Mouse (Mus musculus): Measurements from ENCODE around the gene Neurl1a. TPM values are rescaled to one million over a fixed set of nuclear protein-coding genes. Genes with fewer than 3 reads are reported as not detected.
A peak's percentile ranks its signal among the peaks of the same experiment; 100 is the strongest.

Gene Neurl1a
- polyA plus RNA-seq, 1 experiment from 2014 or later: 4.0 TPM

DNA sequence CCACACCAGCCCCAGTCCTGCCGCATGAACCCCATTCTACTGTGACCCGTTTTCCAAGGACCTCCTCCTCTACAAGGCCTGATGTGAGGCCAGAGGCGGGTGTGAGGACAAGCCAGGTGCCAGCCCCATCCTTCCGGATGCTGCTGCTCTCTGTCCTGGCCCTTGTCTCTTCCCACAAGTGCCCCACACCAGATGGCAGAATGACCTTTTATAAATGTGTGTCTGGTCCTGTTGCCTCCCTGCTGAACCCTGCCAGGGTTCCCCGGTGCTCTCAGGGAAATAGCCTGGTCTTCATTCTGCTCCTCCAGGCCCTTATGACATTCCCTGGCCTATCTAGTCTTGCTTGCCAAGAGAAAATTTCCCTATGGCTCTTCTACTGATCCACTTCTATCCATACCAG is 47.2 kb downstream of the Neurl1a start:
- 77% methylated on average over 5 of the region's 5 CpGs for WGBS

DNA sequence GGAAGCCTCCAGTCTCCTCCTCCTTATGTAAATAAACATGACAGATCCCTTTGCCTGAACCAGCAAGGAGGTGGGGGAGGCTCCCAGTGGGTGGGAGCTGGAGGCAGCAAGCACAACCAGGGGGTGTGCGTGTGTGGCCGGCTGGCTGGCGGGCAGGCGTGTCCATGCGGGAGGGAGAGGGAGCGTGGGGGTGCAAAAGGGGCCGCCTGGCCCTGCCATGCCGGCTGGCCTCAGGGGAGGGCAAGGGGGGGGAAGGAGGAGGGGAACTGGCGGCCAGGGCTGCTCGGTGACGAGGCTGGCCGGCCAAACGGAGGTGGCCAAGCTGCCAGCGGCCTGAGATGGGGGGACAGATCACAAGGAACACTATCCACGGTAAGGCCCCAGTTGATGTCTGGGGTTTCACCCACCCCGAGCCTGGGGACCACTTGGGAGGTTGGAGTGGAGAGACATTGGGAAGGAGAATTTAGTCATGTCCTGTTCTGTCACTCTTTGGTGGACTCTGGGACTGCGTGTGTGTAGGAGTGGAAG is 50.2 kb downstream of the Neurl1a start:
- H3K9ac ChIP-seq (ENCODE audit: low read length): peak overlapping the region; percentile 47
- H3K36me3 ChIP-seq (ENCODE audit: control insufficient read depth, insufficient read depth, low read length): no peaks in the 10 kb centered on the region
- H3K27ac ChIP-seq (ENCODE audit: low read length): peak overlapping the region; percentile 33
- peak; percentile 92 for ATAC-seq (ENCODE audit: low read depth)
- WGBS: 3% methylated on average over 17 of the region's 17 CpGs
- no peaks in the 10 kb centered on the region for H3K9me3 ChIP-seq (ENCODE audit: control insufficient read depth, low read length)
- peaks cover 16% of the 10 kb centered on the region for H3K4me1 ChIP-seq (replicated peaks; ENCODE audit: control insufficient read depth, insufficient read depth, low read length)
- no peaks in the 10 kb centered on the region for H3K27me3 ChIP-seq (ENCODE audit: control insufficient read depth, insufficient read depth, low read depth, low read length)
- peak overlapping the region; percentile 39 for H3K4me3 ChIP-seq (ENCODE audit: low read length)
- peak overlapping the region; percentile 65 for H3K4me2 ChIP-seq (ENCODE audit: low read depth, low read length)

More for the DNA sequence above, 47.2 kb downstream of the Neurl1a start:
- no peaks in the 10 kb centered on the region for H3K9me3 ChIP-seq (ENCODE audit: control insufficient read depth, low read length)
- no peak overlapping the region for H3K4me2 ChIP-seq (ENCODE audit: low read depth, low read length)
- H3K4me1 ChIP-seq (replicated peaks; ENCODE audit: control insufficient read depth, insufficient read depth, low read length): peaks cover 16% of the 10 kb centered on the region
- H3K36me3 ChIP-seq (ENCODE audit: control insufficient read depth, insufficient read depth, low read length): no peaks in the 10 kb centered on the region
- H3K9ac ChIP-seq (ENCODE audit: low read length): no peak overlapping the region
- no peak overlapping the region for H3K27ac ChIP-seq (ENCODE audit: low read length)
- H3K27me3 ChIP-seq (ENCODE audit: control insufficient read depth, insufficient read depth, low read depth, low read length): no peaks in the 10 kb centered on the region
- ATAC-seq (ENCODE audit: low read depth): no peak
- H3K4me3 ChIP-seq (ENCODE audit: low read length): no peak overlapping the region

DNA sequence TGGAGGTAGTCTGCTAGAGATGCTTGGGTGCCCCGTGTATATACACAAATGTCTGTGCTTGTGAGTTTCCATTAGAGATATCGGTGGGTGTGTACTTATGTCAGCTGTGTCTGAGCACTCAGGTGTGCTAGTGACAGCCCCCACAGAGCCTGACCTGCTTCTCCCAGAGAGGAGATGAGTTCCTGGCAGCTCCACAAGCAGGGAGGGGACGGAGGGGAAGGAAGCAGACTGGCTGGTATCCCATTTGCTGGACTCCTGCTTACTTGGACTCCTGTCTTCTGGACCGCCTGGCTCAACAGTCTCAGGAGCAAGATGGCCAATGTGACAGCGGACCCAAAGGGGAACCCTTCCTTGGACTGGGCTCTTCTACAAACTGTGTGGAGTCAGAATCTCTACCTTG is 50.8 kb downstream of the Neurl1a start:
- H3K36me3 ChIP-seq (ENCODE audit: control insufficient read depth, insufficient read depth, low read length): no peaks in the 10 kb centered on the region
- peak overlapping the region; percentile 39; the same call in 1 of the 2 replicates for H3K4me3 ChIP-seq (ENCODE audit: low read length)
- 54% methylated on average over 5 of the region's 5 CpGs for WGBS
- no peak for ATAC-seq (ENCODE audit: low read depth)
- H3K27ac ChIP-seq (ENCODE audit: low read length): peak overlapping the region; percentile 33; the same call in 1 of the 2 replicates
- H3K27me3 ChIP-seq (ENCODE audit: control insufficient read depth, insufficient read depth, low read depth, low read length): no peaks in the 10 kb centered on the region
- peak overlapping the region; percentile 65 for H3K4me2 ChIP-seq (ENCODE audit: low read depth, low read length)
- H3K9me3 ChIP-seq (ENCODE audit: control insufficient read depth, low read length): no peaks in the 10 kb centered on the region
- H3K9ac ChIP-seq (ENCODE audit: low read length): no peak overlapping the region
- peaks cover 16% of the 10 kb centered on the region for H3K4me1 ChIP-seq (replicated peaks; ENCODE audit: control insufficient read depth, insufficient read depth, low read length)

DNA sequence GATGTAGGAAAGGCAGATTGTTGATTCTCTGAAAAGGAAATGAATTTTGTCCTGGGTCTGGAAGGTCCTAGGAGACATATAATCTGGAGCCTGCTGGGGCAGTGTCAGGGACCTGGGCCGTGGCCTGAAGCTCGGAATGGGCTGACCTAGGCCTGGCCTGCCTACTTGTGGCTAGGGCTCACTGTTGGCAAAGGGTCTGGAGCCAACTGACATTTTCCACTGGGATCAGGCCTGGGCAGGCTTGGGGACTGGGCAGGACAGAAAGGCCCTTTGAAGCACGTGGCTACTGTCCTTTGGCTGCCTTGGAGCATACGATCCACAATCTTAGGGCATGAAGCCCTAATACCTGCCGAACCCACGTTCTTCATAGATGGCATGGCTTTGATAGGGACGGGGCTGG is 51.5 kb downstream of the Neurl1a start:
- no peak overlapping the region for H3K4me3 ChIP-seq (ENCODE audit: low read length)
- H3K36me3 ChIP-seq (ENCODE audit: control insufficient read depth, insufficient read depth, low read length): no peaks in the 10 kb centered on the region
- no peak overlapping the region for H3K9ac ChIP-seq (ENCODE audit: low read length)
- 86% methylated on average over 7 of the region's 7 CpGs for WGBS
- peaks cover 16% of the 10 kb centered on the region for H3K4me1 ChIP-seq (replicated peaks; ENCODE audit: control insufficient read depth, insufficient read depth, low read length)
- H3K9me3 ChIP-seq (ENCODE audit: control insufficient read depth, low read length): no peaks in the 10 kb centered on the region
- no peak overlapping the region for H3K27ac ChIP-seq (ENCODE audit: low read length)
- no peaks in the 10 kb centered on the region for H3K27me3 ChIP-seq (ENCODE audit: control insufficient read depth, insufficient read depth, low read depth, low read length)
- H3K4me2 ChIP-seq (ENCODE audit: low read depth, low read length): no peak overlapping the region
- ATAC-seq (ENCODE audit: low read depth): no peak

DNA sequence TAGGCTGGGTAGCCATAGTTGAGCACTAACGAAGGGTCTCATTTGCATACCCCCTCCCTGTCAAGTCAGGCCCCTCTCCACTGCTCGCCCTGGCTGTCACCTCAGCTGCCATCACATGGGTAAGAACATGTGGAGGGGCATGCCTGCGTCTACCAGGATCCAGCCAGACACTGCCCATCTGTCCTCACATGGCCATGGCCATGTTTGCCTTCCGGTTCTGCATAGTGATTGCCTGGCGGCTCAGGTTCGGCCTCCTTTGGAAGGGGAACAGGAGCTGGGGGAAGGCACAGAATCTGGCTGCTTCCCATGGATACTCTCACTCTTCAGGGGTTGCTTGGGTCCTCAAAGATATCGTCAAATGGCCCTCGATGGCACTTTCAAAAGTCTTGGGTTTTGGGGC is 52.1 kb downstream of the Neurl1a start:
- H3K27ac ChIP-seq (ENCODE audit: low read length): no peak overlapping the region
- H3K9me3 ChIP-seq (ENCODE audit: control insufficient read depth, low read length): no peaks in the 10 kb centered on the region
- H3K36me3 ChIP-seq (ENCODE audit: control insufficient read depth, insufficient read depth, low read length): no peaks in the 10 kb centered on the region
- H3K4me3 ChIP-seq (ENCODE audit: low read length): no peak overlapping the region
- no peak for ATAC-seq (ENCODE audit: low read depth)
- no peaks in the 10 kb centered on the region for H3K27me3 ChIP-seq (ENCODE audit: control insufficient read depth, insufficient read depth, low read depth, low read length)
- H3K9ac ChIP-seq (ENCODE audit: low read length): no peak overlapping the region
- no peak overlapping the region for H3K4me2 ChIP-seq (ENCODE audit: low read depth, low read length)
- WGBS: 81% methylated on average over 8 of the region's 8 CpGs
- peaks cover 16% of the 10 kb centered on the region for H3K4me1 ChIP-seq (replicated peaks; ENCODE audit: control insufficient read depth, insufficient read depth, low read length)

DNA sequence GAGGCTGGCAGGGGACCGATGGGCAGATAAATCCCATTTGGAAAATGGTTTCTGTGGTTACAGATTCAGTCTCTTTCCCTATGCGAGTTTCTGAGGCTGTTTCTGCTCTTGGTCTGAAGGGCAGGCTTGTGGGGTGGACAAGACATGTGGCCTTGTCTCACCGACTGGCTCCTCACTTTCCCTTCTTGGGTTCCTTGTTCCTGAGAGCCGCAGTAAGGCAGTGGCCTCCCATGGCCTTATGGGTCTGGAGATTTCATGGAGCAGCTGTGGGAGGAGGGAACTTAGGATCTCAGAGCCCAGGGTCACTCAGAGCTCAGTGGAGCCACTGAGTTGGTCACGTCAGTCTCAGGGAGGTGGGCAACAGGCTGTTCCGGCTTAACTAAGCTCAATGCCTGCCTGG is 52.8 kb downstream of the Neurl1a start:
- H3K9ac ChIP-seq (ENCODE audit: low read length): no peak overlapping the region
- no peaks in the 10 kb centered on the region for H3K27me3 ChIP-seq (ENCODE audit: control insufficient read depth, insufficient read depth, low read depth, low read length)
- H3K9me3 ChIP-seq (ENCODE audit: control insufficient read depth, low read length): no peaks in the 10 kb centered on the region
- 85% methylated on average over 6 of the region's 6 CpGs for WGBS
- no peak for ATAC-seq (ENCODE audit: low read depth)
- H3K4me2 ChIP-seq (ENCODE audit: low read depth, low read length): no peak overlapping the region
- H3K4me3 ChIP-seq (ENCODE audit: low read length): no peak overlapping the region
- H3K4me1 ChIP-seq (replicated peaks; ENCODE audit: control insufficient read depth, insufficient read depth, low read length): peaks cover 16% of the 10 kb centered on the region
- H3K36me3 ChIP-seq (ENCODE audit: control insufficient read depth, insufficient read depth, low read length): no peaks in the 10 kb centered on the region
- no peak overlapping the region for H3K27ac ChIP-seq (ENCODE audit: low read length)

DNA sequence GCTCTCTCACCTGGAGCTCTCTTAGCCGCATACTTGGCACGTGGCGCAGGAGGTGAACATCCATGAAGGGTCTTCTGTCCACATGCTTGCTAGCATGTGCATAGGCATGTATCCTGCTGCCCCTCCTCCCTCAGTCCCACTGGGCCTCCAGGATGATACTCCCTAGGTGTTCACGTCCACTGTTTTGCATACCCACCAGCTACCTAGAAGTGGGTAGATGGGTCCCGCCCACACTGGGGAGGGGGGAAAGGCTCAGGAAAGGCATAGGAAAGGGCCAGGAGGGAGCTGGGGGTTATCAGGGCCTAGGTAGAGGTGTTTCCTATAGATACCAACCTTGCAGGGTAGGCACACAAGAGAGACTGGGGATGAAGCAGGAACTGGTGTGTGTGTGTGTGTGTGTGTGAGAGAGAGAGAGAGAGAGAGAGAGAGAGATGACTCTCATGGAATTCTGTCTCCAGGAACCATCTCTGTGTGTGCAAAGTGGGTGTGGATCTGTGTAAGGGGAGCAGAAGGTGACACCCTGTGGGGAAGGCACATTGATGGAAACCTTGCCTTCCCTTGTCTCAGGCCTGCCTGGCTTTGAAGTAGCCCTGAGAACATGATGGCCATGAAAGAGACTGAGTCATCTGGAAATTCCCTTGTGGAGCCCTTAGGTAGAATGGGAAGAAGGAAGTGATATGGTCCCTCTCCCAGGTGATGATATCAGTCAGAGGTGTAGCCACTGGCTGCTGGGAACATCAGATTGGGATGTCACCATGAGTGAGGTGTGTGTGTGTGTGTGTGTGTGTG is 53.7 kb downstream of the Neurl1a start:
- H3K9me3 ChIP-seq (ENCODE audit: control insufficient read depth, low read length): no peaks in the 10 kb centered on the region
- peaks cover 16% of the 10 kb centered on the region for H3K4me1 ChIP-seq (replicated peaks; ENCODE audit: control insufficient read depth, insufficient read depth, low read length)
- no peaks in the 10 kb centered on the region for H3K27me3 ChIP-seq (ENCODE audit: control insufficient read depth, insufficient read depth, low read depth, low read length)
- ATAC-seq (ENCODE audit: low read depth): no peak
- WGBS: 87% methylated on average over 5 of the region's 5 CpGs
- no peak overlapping the region for H3K27ac ChIP-seq (ENCODE audit: low read length)
- H3K4me2 ChIP-seq (ENCODE audit: low read depth, low read length): no peak overlapping the region
- no peak overlapping the region for H3K9ac ChIP-seq (ENCODE audit: low read length)
- H3K4me3 ChIP-seq (ENCODE audit: low read length): no peak overlapping the region
- H3K36me3 ChIP-seq (ENCODE audit: control insufficient read depth, insufficient read depth, low read length): no peaks in the 10 kb centered on the region

GRCm38 (mm10) chr19:47233087-47233486 is 54.5 kb downstream of the Neurl1a start:
- Histone ChIP-seq H3K4me1 (replicated peaks; ENCODE audit: control insufficient read depth, insufficient read depth, low read length) (peaks cover 16% of the 10 kb centered on the region), H3K4me3 (ENCODE audit: low read length) (no peak overlapping the region), H3K9ac (ENCODE audit: low read length) (no peak overlapping the region), H3K36me3 (ENCODE audit: control insufficient read depth, insufficient read depth, low read length) (no peaks in the 10 kb centered on the region), H3K27me3 (ENCODE audit: control insufficient read depth, insufficient read depth, low read depth, low read length) (no peaks in the 10 kb centered on the region), H3K9me3 (ENCODE audit: control insufficient read depth, low read length) (no peaks in the 10 kb centered on the region), H3K27ac (ENCODE audit: low read length) (no peak overlapping the region), H3K4me2 (ENCODE audit: low read depth, low read length) (no peak overlapping the region)
- WGBS: 89% methylated on average over 3 of the region's 3 CpGs
- ATAC-seq (ENCODE audit: low read depth): no peak

GRCm38 (mm10) chr19:47240076-47240475 is 61.5 kb downstream of the Neurl1a start:
- Histone ChIP-seq H3K9ac (ENCODE audit: low read length) (peak overlapping the region; percentile 14; the same call in 1 of the 2 replicates), H3K9me3 (ENCODE audit: control insufficient read depth, low read length) (no peaks in the 10 kb centered on the region), H3K27ac (ENCODE audit: low read length) (no peak overlapping the region), H3K4me1 (replicated peaks; ENCODE audit: control insufficient read depth, insufficient read depth, low read length) (no peaks in the 10 kb centered on the region), H3K4me3 (ENCODE audit: low read length) (peak overlapping the region; percentile 28), H3K4me2 (ENCODE audit: low read depth, low read length) (peak overlapping the region; percentile 34; the same call in 1 of the 2 replicates), H3K27me3 (ENCODE audit: control insufficient read depth, insufficient read depth, low read depth, low read length) (no peaks in the 10 kb centered on the region), H3K36me3 (ENCODE audit: control insufficient read depth, insufficient read depth, low read length) (no peaks in the 10 kb centered on the region)
- 35% methylated on average over 12 of the region's 12 CpGs for WGBS
- peak; percentile 78; the same call in 1 of the 2 replicates for ATAC-seq (ENCODE audit: low read depth)

All from lung, embryonic 16.5 days (tissue).